Mouse (Mus musculus): ENCODE data around the gene Ppp1r13b. TPM values are rescaled to one million over a fixed set of nuclear protein-coding genes. Genes with fewer than 3 reads are reported as not detected.

Gene Ppp1r13b
- polyA plus RNA-seq, 1 experiment from 2014 or later: 22.6 TPM

- H3K27ac ChIP-seq (replicated peaks): no peak overlapping the region
- H3K4me2 ChIP-seq (replicated peaks): no peak overlapping the region
- 91% methylated on average over 28 of the region's 28 CpGs for WGBS
- no peak overlapping the region for H3K4me3 ChIP-seq
- H3K27me3 ChIP-seq: no peaks in the 10 kb centered on the region
- H3K9me3 ChIP-seq: no peaks in the 10 kb centered on the region
- ATAC-seq (replicated peaks): no peak
- peaks cover 3% of the 10 kb centered on the region for H3K4me1 ChIP-seq
- H3K36me3 ChIP-seq: peaks cover 61% of the 10 kb centered on the region
- no peak overlapping the region for H3K9ac ChIP-seq (replicated peaks)
These were observed 112.6 kb downstream of the Ppp1r13b start for GRCm38 (mm10) chr12:111795180-111795895.

GRCm38 (mm10) chr12:111794526-111795179, 113.3 kb downstream of the Ppp1r13b start:
- WGBS: 95% methylated on average over 18 of the region's 18 CpGs
- Histone ChIP-seq H3K27ac (replicated peaks) (no peak overlapping the region), H3K9me3 (no peaks in the 10 kb centered on the region), H3K4me3 (no peak overlapping the region), H3K36me3 (peaks cover 68% of the 10 kb centered on the region), H3K9ac (replicated peaks) (no peak overlapping the region), H3K27me3 (no peaks in the 10 kb centered on the region), H3K4me2 (replicated peaks) (no peak overlapping the region), H3K4me1 (peaks cover 3% of the 10 kb centered on the region)
- no peak for ATAC-seq (replicated peaks)

- H3K9ac ChIP-seq (replicated peaks): no peak overlapping the region
- H3K4me1 ChIP-seq: peaks cover 3% of the 10 kb centered on the region
- H3K36me3 ChIP-seq: peaks cover 72% of the 10 kb centered on the region
- no peak overlapping the region for H3K4me3 ChIP-seq
- no peaks in the 10 kb centered on the region for H3K27me3 ChIP-seq
- no peak overlapping the region for H3K27ac ChIP-seq (replicated peaks)
- ATAC-seq (replicated peaks): no peak
- H3K4me2 ChIP-seq (replicated peaks): no peak overlapping the region
- WGBS: 89% methylated on average over 21 of the region's 22 CpGs
- H3K9me3 ChIP-seq: no peaks in the 10 kb centered on the region
These were observed 113.8 kb downstream of the Ppp1r13b start for GRCm38 (mm10) chr12:111794102-111794501.

GRCm38 (mm10) chr12:111791474-111792104, 116.3 kb downstream of the Ppp1r13b start:
- Histone ChIP-seq H3K9ac (replicated peaks) (no peak overlapping the region), H3K4me2 (replicated peaks) (no peak overlapping the region), H3K4me1 (peaks cover 3% of the 10 kb centered on the region), H3K36me3 (peaks cover 86% of the 10 kb centered on the region), H3K27me3 (no peaks in the 10 kb centered on the region), H3K27ac (replicated peaks) (peak overlapping the region; percentile 87), H3K4me3 (no peak overlapping the region), H3K9me3 (no peaks in the 10 kb centered on the region)
- ATAC-seq (replicated peaks): no peak
- WGBS: 79% methylated on average over 13 of the region's 13 CpGs

GRCm38 (mm10) chr12:111790631-111791030, 117.3 kb downstream of the Ppp1r13b start:
- 95% methylated on average over 7 of the region's 7 CpGs for WGBS
- Histone ChIP-seq H3K36me3 (peaks cover 87% of the 10 kb centered on the region), H3K27me3 (no peaks in the 10 kb centered on the region), H3K4me3 (no peak overlapping the region), H3K4me1 (peaks cover 3% of the 10 kb centered on the region), H3K4me2 (replicated peaks) (no peak overlapping the region), H3K9ac (replicated peaks) (no peak overlapping the region), H3K9me3 (no peaks in the 10 kb centered on the region), H3K27ac (replicated peaks) (peak overlapping the region; percentile 87; the same call in 1 of the 2 replicates)
- ATAC-seq (replicated peaks): no peak

- ATAC-seq (replicated peaks): no peak
These were observed 117.8 kb downstream of the Ppp1r13b start for GRCm38 (mm10) chr12:111790090-111790489.

GRCm38 (mm10) chr12:111787015-111787414, 120.9 kb downstream of the Ppp1r13b start:
- H3K9me3 ChIP-seq: no peaks in the 10 kb centered on the region
- H3K27me3 ChIP-seq: no peaks in the 10 kb centered on the region
- no peak overlapping the region for H3K4me3 ChIP-seq
- ATAC-seq (replicated peaks): no peak
- no peak overlapping the region for H3K9ac ChIP-seq (replicated peaks)
- no peak overlapping the region for H3K4me2 ChIP-seq (replicated peaks)
- no peak overlapping the region for H3K27ac ChIP-seq (replicated peaks)
- H3K36me3 ChIP-seq: peaks cover 86% of the 10 kb centered on the region
- WGBS: 97% methylated on average over 6 of the region's 6 CpGs
- peaks cover 3% of the 10 kb centered on the region for H3K4me1 ChIP-seq

More at GRCm38 (mm10) chr12:111790090-111790489, 117.8 kb downstream of the Ppp1r13b start:
- Histone ChIP-seq H3K36me3 (peaks cover 87% of the 10 kb centered on the region), H3K27ac (replicated peaks) (no peak overlapping the region), H3K4me2 (replicated peaks) (no peak overlapping the region), H3K4me1 (peaks cover 3% of the 10 kb centered on the region), H3K4me3 (no peak overlapping the region), H3K9me3 (no peaks in the 10 kb centered on the region), H3K27me3 (no peaks in the 10 kb centered on the region), H3K9ac (replicated peaks) (no peak overlapping the region)
- WGBS: 93% methylated on average over 5 of the region's 5 CpGs

- Histone ChIP-seq H3K27me3 (no peaks in the 10 kb centered on the region), H3K4me2 (replicated peaks) (no peak overlapping the region), H3K36me3 (peaks cover 94% of the 10 kb centered on the region), H3K9me3 (no peaks in the 10 kb centered on the region), H3K4me1 (no peaks in the 10 kb centered on the region), H3K4me3 (no peak overlapping the region), H3K9ac (replicated peaks) (no peak overlapping the region), H3K27ac (replicated peaks) (no peak overlapping the region)
- WGBS: 77% methylated on average over 13 of the region's 15 CpGs
- ATAC-seq (replicated peaks): no peak
These were observed 122.7 kb downstream of the Ppp1r13b start for GRCm38 (mm10) chr12:111785174-111785573.

- no peak overlapping the region for H3K27ac ChIP-seq (replicated peaks)
- WGBS: 97% methylated on average over 1 of the region's 1 CpGs
These were observed 128.4 kb downstream of the Ppp1r13b start for GRCm38 (mm10) chr12:111779544-111779943.

More at GRCm38 (mm10) chr12:111779544-111779943, 128.4 kb downstream of the Ppp1r13b start:
- no peak for ATAC-seq (replicated peaks)
- no peak overlapping the region for H3K9ac ChIP-seq (replicated peaks)
- H3K9me3 ChIP-seq: no peaks in the 10 kb centered on the region
- H3K36me3 ChIP-seq: peaks cover 94% of the 10 kb centered on the region
- no peaks in the 10 kb centered on the region for H3K27me3 ChIP-seq
- no peak overlapping the region for H3K4me3 ChIP-seq
- no peaks in the 10 kb centered on the region for H3K4me1 ChIP-seq
- H3K4me2 ChIP-seq (replicated peaks): no peak overlapping the region

Other genes with a start within 250 kb of the Ppp1r13b start
- gene Ckb, start 235.8 kb downstream of the Ppp1r13b start, polyA plus RNA-seq (2015; fragmentation: Nextera tagmentation; extraction: Ambion mirVana): 1,536 and 1,584 TPM in 2 replicates
- 10.6 and 12.0 TPM in 2 replicates for gene Trmt61a, start 230.0 kb downstream of the Ppp1r13b start, polyA plus RNA-seq (2015; fragmentation: Nextera tagmentation; extraction: Ambion mirVana)
- 65.1 and 69.1 TPM in 2 replicates for gene Bag5, start 194.9 kb downstream of the Ppp1r13b start, polyA plus RNA-seq (2015; fragmentation: Nextera tagmentation; extraction: Ambion mirVana)
- 48.2 and 48.7 TPM in 2 replicates for gene Apopt1, start 194.8 kb downstream of the Ppp1r13b start, polyA plus RNA-seq (2015; fragmentation: Nextera tagmentation; extraction: Ambion mirVana)
- gene Klc1, start 149.3 kb downstream of the Ppp1r13b start, polyA plus RNA-seq (2015; fragmentation: Nextera tagmentation; extraction: Ambion mirVana): 430 and 440 TPM in 2 replicates
- 4.5 and 4.8 TPM in 2 replicates for gene Xrcc3, start 94.2 kb downstream of the Ppp1r13b start, polyA plus RNA-seq (2015; fragmentation: Nextera tagmentation; extraction: Ambion mirVana)
- 39.0 and 41.7 TPM in 2 replicates for gene Zfyve21, start 93.9 kb downstream of the Ppp1r13b start, polyA plus RNA-seq (2015; fragmentation: Nextera tagmentation; extraction: Ambion mirVana)
- 615 and 675 TPM in 2 replicates for gene Atp5mpl, start 58.9 kb upstream of the Ppp1r13b start, polyA plus RNA-seq (2015; fragmentation: Nextera tagmentation; extraction: Ambion mirVana)
- 0.34 and 0.50 TPM in 2 replicates for gene Tdrd9, start 63.4 kb upstream of the Ppp1r13b start, polyA plus RNA-seq (2015; fragmentation: Nextera tagmentation; extraction: Ambion mirVana)
- not detected in 2 replicates for gene Rd3l, start 73.2 kb upstream of the Ppp1r13b start, polyA plus RNA-seq (2015; fragmentation: Nextera tagmentation; extraction: Ambion mirVana)
- 0.20 and 0.22 TPM in 2 replicates for gene Aspg, start 198.6 kb upstream of the Ppp1r13b start, polyA plus RNA-seq (2015; fragmentation: Nextera tagmentation; extraction: Ambion mirVana)
- 16.1 and 18.0 TPM in 2 replicates for gene Kif26a, start 238.1 kb upstream of the Ppp1r13b start, polyA plus RNA-seq (2015; fragmentation: Nextera tagmentation; extraction: Ambion mirVana)